Mouse (Mus musculus): ENCODE measurements around the gene Slc13a2. TPM values are rescaled to one million over a fixed set of nuclear protein-coding genes. Genes with fewer than 3 reads are reported as not detected.

The Slc13a2 gene
- polyA plus RNA-seq, 1 experiment: not detected

GRCm38 (mm10) chr11:78397397-78397796, 24.6 kb downstream of the Slc13a2 start:
- Histone ChIP-seq H3K4me1 (ENCODE audit: control insufficient read depth, insufficient read depth, low read length) (no peaks in the 10 kb centered on the region), H3K4me3 (ENCODE audit: low read depth, low read length) (peak overlapping the region; percentile 49), H3K36me3 (ENCODE audit: control insufficient read depth, insufficient read depth, low read length, poor library complexity, severe bottlenecking) (no peaks in the 10 kb centered on the region), H3K9me3 (replicated peaks; ENCODE audit: control insufficient read depth, insufficient read depth, low read length, poor library complexity, severe bottlenecking) (no peaks in the 10 kb centered on the region), H3K9ac (ENCODE audit: low read depth, poor library complexity, severe bottlenecking) (0 out of 2 replicates have a peak overlapping the region, but pooled peaks have one; percentile 7), H3K27ac (ENCODE audit: insufficient read depth, low read length) (no peak overlapping the region), H3K27me3 (ENCODE audit: control insufficient read depth, insufficient read depth, low read length, poor library complexity, severe bottlenecking) (no peaks in the 10 kb centered on the region)
- TF ChIP-seq EP300 (IDR thresholded peaks at IDR 0.05; ENCODE audit: insufficient read depth, low read depth, low read length) (no peak), POLR2A (IDR thresholded peaks at IDR 0.05; ENCODE audit: insufficient read depth, low read length) (peak; percentile 24), CTCF (IDR thresholded peaks at IDR 0.05; ENCODE audit: low read depth, low read length) (peak; percentile 86)

- Histone ChIP-seq H3K27ac (ENCODE audit: insufficient read depth, low read length) (no peak overlapping the region), H3K9me3 (replicated peaks; ENCODE audit: control insufficient read depth, insufficient read depth, low read length, poor library complexity, severe bottlenecking) (no peaks in the 10 kb centered on the region), H3K9ac (ENCODE audit: low read depth, poor library complexity, severe bottlenecking) (0 out of 2 replicates have a peak overlapping the region, but pooled peaks have one; percentile 7), H3K27me3 (ENCODE audit: control insufficient read depth, insufficient read depth, low read length, poor library complexity, severe bottlenecking) (no peaks in the 10 kb centered on the region), H3K36me3 (ENCODE audit: control insufficient read depth, insufficient read depth, low read length, poor library complexity, severe bottlenecking) (no peaks in the 10 kb centered on the region), H3K4me3 (ENCODE audit: low read depth, low read length) (peak overlapping the region; percentile 49), H3K4me1 (ENCODE audit: control insufficient read depth, insufficient read depth, low read length) (no peaks in the 10 kb centered on the region)
- TF ChIP-seq CTCF (IDR thresholded peaks at IDR 0.05; ENCODE audit: low read depth, low read length) (no peak), EP300 (IDR thresholded peaks at IDR 0.05; ENCODE audit: insufficient read depth, low read depth, low read length) (no peak), POLR2A (IDR thresholded peaks at IDR 0.05; ENCODE audit: insufficient read depth, low read length) (no peak)
These were observed 25.1 kb downstream of the Slc13a2 start for GRCm38 (mm10) chr11:78396950-78397349.

GRCm38 (mm10) chr11:78392728-78393127, 29.3 kb downstream of the Slc13a2 start:
- no peak overlapping the region for H3K9ac ChIP-seq (ENCODE audit: low read depth, poor library complexity, severe bottlenecking)
- H3K9me3 ChIP-seq (replicated peaks; ENCODE audit: control insufficient read depth, insufficient read depth, low read length, poor library complexity, severe bottlenecking): no peaks in the 10 kb centered on the region
- no peaks in the 10 kb centered on the region for H3K36me3 ChIP-seq (ENCODE audit: control insufficient read depth, insufficient read depth, low read length, poor library complexity, severe bottlenecking)
- H3K27me3 ChIP-seq (ENCODE audit: control insufficient read depth, insufficient read depth, low read length, poor library complexity, severe bottlenecking): no peaks in the 10 kb centered on the region
- H3K4me1 ChIP-seq (ENCODE audit: control insufficient read depth, insufficient read depth, low read length): no peaks in the 10 kb centered on the region
- H3K4me3 ChIP-seq (ENCODE audit: low read depth, low read length): no peak overlapping the region
- no peak for TF ChIP-seq POLR2A (IDR thresholded peaks at IDR 0.05; ENCODE audit: insufficient read depth, low read length)
- TF ChIP-seq CTCF (IDR thresholded peaks at IDR 0.05; ENCODE audit: low read depth, low read length): no peak
- TF ChIP-seq EP300 (IDR thresholded peaks at IDR 0.05; ENCODE audit: insufficient read depth, low read depth, low read length): no peak
- H3K27ac ChIP-seq (ENCODE audit: insufficient read depth, low read length): no peak overlapping the region

- no peaks in the 10 kb centered on the region for H3K9me3 ChIP-seq (replicated peaks; ENCODE audit: control insufficient read depth, insufficient read depth, low read length, poor library complexity, severe bottlenecking)
- no peak within 1 kb of the TSS for H3K9ac ChIP-seq (ENCODE audit: low read depth, poor library complexity, severe bottlenecking)
- peaks cover 3% of the 10 kb centered on the region for H3K4me1 ChIP-seq (ENCODE audit: control insufficient read depth, insufficient read depth, low read length)
- no peaks in the 10 kb centered on the region for H3K27me3 ChIP-seq (ENCODE audit: control insufficient read depth, insufficient read depth, low read length, poor library complexity, severe bottlenecking)
- TF ChIP-seq POLR2A (IDR thresholded peaks at IDR 0.05; ENCODE audit: insufficient read depth, low read length): no peak
- TF ChIP-seq CTCF (IDR thresholded peaks at IDR 0.05; ENCODE audit: low read depth, low read length): no peak
- no peak for TF ChIP-seq EP300 (IDR thresholded peaks at IDR 0.05; ENCODE audit: insufficient read depth, low read depth, low read length)
- H3K36me3 ChIP-seq (ENCODE audit: control insufficient read depth, insufficient read depth, low read length, poor library complexity, severe bottlenecking): no peaks in the 10 kb centered on the region
- H3K27ac ChIP-seq (ENCODE audit: insufficient read depth, low read length): no peak within 1 kb of the TSS
- H3K4me3 ChIP-seq (ENCODE audit: low read depth, low read length): no peak within 1 kb of the TSS
These were observed 35.4 kb downstream of the Slc13a2 start, which contains the start of gene Foxn1 for GRCm38 (mm10) chr11:78386508-78387043. TSS of gene Foxn1 (minus strand) at chr11:78386558.

GRCm38 (mm10) chr11:78385776-78386175, 36.2 kb downstream of the Slc13a2 start:
- Histone ChIP-seq H3K9ac (ENCODE audit: low read depth, poor library complexity, severe bottlenecking) (no peak overlapping the region), H3K9me3 (replicated peaks; ENCODE audit: control insufficient read depth, insufficient read depth, low read length, poor library complexity, severe bottlenecking) (no peaks in the 10 kb centered on the region), H3K27ac (ENCODE audit: insufficient read depth, low read length) (no peak overlapping the region), H3K4me1 (ENCODE audit: control insufficient read depth, insufficient read depth, low read length) (peaks cover 3% of the 10 kb centered on the region), H3K36me3 (ENCODE audit: control insufficient read depth, insufficient read depth, low read length, poor library complexity, severe bottlenecking) (no peaks in the 10 kb centered on the region), H3K27me3 (ENCODE audit: control insufficient read depth, insufficient read depth, low read length, poor library complexity, severe bottlenecking) (no peaks in the 10 kb centered on the region), H3K4me3 (ENCODE audit: low read depth, low read length) (no peak overlapping the region)
- TF ChIP-seq POLR2A (IDR thresholded peaks at IDR 0.05; ENCODE audit: insufficient read depth, low read length) (no peak), CTCF (IDR thresholded peaks at IDR 0.05; ENCODE audit: low read depth, low read length) (no peak), EP300 (IDR thresholded peaks at IDR 0.05; ENCODE audit: insufficient read depth, low read depth, low read length) (no peak)

GRCm38 (mm10) chr11:78382701-78383100, 39.3 kb downstream of the Slc13a2 start:
- Histone ChIP-seq H3K9me3 (replicated peaks; ENCODE audit: control insufficient read depth, insufficient read depth, low read length, poor library complexity, severe bottlenecking) (no peaks in the 10 kb centered on the region), H3K9ac (ENCODE audit: low read depth, poor library complexity, severe bottlenecking) (no peak overlapping the region), H3K27ac (ENCODE audit: insufficient read depth, low read length) (no peak overlapping the region), H3K36me3 (ENCODE audit: control insufficient read depth, insufficient read depth, low read length, poor library complexity, severe bottlenecking) (no peaks in the 10 kb centered on the region), H3K4me3 (ENCODE audit: low read depth, low read length) (no peak overlapping the region), H3K27me3 (ENCODE audit: control insufficient read depth, insufficient read depth, low read length, poor library complexity, severe bottlenecking) (no peaks in the 10 kb centered on the region), H3K4me1 (ENCODE audit: control insufficient read depth, insufficient read depth, low read length) (peaks cover 3% of the 10 kb centered on the region)
- TF ChIP-seq CTCF (IDR thresholded peaks at IDR 0.05; ENCODE audit: low read depth, low read length) (no peak), POLR2A (IDR thresholded peaks at IDR 0.05; ENCODE audit: insufficient read depth, low read length) (no peak), EP300 (IDR thresholded peaks at IDR 0.05; ENCODE audit: insufficient read depth, low read depth, low read length) (no peak)

All from ES-Bruce4 (cell line).